Mouse (Mus musculus): ENCODE data around the gene Zfp933.

- TF ChIP-seq ZC3H11A (IDR thresholded peaks at IDR 0.05; ENCODE audit: borderline replicate concordance, low read depth, low read length) (no peak), HCFC1 (IDR thresholded peaks at IDR 0.05; ENCODE audit: borderline replicate concordance, insufficient read depth, low read length) (no peak), CHD2 (IDR thresholded peaks at IDR 0.05; ENCODE audit: low read depth, low read length) (no peak)
Measured at GRCm38 (mm10) chr4:147884138-147884537, 36.0 kb upstream of the Zfp933 start.
